Mouse (Mus musculus) forebrain, embryonic 11.5 days (tissue): ENCODE results near the gene Dll1. TPM values are rescaled to one million over a fixed set of nuclear protein-coding genes. Genes with fewer than 3 reads are reported as not detected.

Source experiments
- ATAC-seq: fragments of 200-750 bp; cut with Nextera tagmentation; replicated peaks from 2 replicates; pipeline ENCODE4 v1.8.0; 2017; ENCODE audit warnings: moderate TSS enrichment; ENCODE audit not compliant: low FRiP score
- DNase-seq: peaks from one replicate; pipeline ENCODE4 v3.0.0-alpha.2; 2017; ENCODE audit warnings: low spot score
- H3K27ac ChIP-seq: fragments of 300-500 bp; sonication (generic); 2 replicates; pipeline ENCODE4 v1.5.1; 2014; ENCODE audit warnings: low read depth, low read length
- H3K27me3 ChIP-seq: fragments of 300-500 bp; sonication (generic); 2 replicates; pipeline ENCODE4 v1.6.1; 2014; ENCODE audit warnings: mild to moderate bottlenecking, low read length, mixed read lengths; ENCODE audit not compliant: control insufficient read depth, insufficient read depth
- H3K36me3 ChIP-seq: fragments of 300-500 bp; sonication (generic); 2 replicates; pipeline ENCODE4 v1.6.1; 2014; ENCODE audit warnings: mild to moderate bottlenecking, low read length, moderate library complexity, mixed read lengths; ENCODE audit not compliant: control insufficient read depth, insufficient read depth
- H3K4me1 ChIP-seq: fragments of 300-500 bp; sonication (generic); replicated peaks from 2 replicates; pipeline ENCODE4 v1.6.1; 2014; ENCODE audit warnings: low read length, mixed read lengths; ENCODE audit not compliant: control insufficient read depth, insufficient read depth
- H3K4me2 ChIP-seq: fragments of 300-500 bp; sonication (generic); 2 replicates; pipeline ENCODE4 v1.6.1; 2014; ENCODE audit warnings: low read depth, mild to moderate bottlenecking, low read length, moderate library complexity, mixed read lengths; ENCODE audit not compliant: severe bottlenecking
- H3K4me3 ChIP-seq: fragments of 300-500 bp; sonication (generic); 2 replicates; pipeline ENCODE4 v1.5.1; 2014; ENCODE audit warnings: low read depth, low read length
- H3K9ac ChIP-seq: fragments of 300-500 bp; sonication (generic); 2 replicates; pipeline ENCODE4 v1.6.1; 2014; ENCODE audit warnings: low read length
- H3K9me3 ChIP-seq: fragments of 300-500 bp; sonication (generic); 2 replicates; pipeline ENCODE4 v1.6.1; 2016; ENCODE audit warnings: low read length, mixed read lengths; ENCODE audit not compliant: control insufficient read depth
- WGBS: fragments of 180-500 bp; shearing (Covaris S2); extraction: QIAGEN DNeasy Blood & Tissue Kit; methylation state at CpG from one replicate; pipeline ENCODE4 v1.1.7; 2014; 5-methylcytosine and 5-hydroxymethylcytosine counted together
- polyA plus RNA-seq: library from polyadenylated mRNA; unstranded; fragments of >200 nt; fragmentation: Nextera tagmentation; extraction: Ambion mirVana; gene quantifications from 2 replicates; pipeline ENCODE4 v1.2.1, GENCODE M21; 2014

The Dll1 gene
- polyA plus RNA-seq, 1 experiment from 2014 or later, result 97.4 TPM

DNA sequence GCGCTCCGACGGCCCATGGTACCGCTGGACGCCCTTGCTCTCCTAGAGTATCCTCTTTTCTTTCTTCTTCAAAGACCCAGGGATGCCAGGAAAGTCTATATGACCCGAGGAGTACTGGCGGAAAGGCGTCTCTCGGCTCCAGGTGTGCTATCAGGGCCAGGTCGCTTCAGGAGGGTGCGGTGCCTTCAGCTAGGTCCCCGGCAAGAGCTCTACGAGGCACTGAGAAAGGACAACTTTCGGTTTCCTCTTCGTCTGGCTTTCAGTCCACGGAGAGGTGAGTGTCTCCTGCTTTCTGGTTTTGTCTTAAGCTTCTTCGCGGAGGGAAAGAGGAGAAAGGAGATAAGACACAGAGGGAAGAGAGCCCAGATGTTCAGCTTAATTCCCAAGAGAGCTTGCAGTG, 1.4 kb downstream of the Dll1 start:
- peak overlapping the region; percentile 63 for H3K4me3 ChIP-seq
- H3K9me3 ChIP-seq, result no peaks in the 10 kb centered on the region
- peak overlapping the region; percentile 73 for H3K9ac ChIP-seq
- peaks cover 2% of the 10 kb centered on the region; the same call in 1 of the 2 replicates for H3K27me3 ChIP-seq
- under 1% methylated on average over 18 of the region's 18 CpGs for WGBS
- peak overlapping the region; percentile 89 for H3K27ac ChIP-seq
- peaks cover 43% of the 10 kb centered on the region for H3K4me1 ChIP-seq
- ATAC-seq, result no peak
- peaks cover 8% of the 10 kb centered on the region; the same call in 1 of the 2 replicates for H3K36me3 ChIP-seq
- DNase-seq, result no peak
- H3K4me2 ChIP-seq, result peak overlapping the region; percentile 62

DNA sequence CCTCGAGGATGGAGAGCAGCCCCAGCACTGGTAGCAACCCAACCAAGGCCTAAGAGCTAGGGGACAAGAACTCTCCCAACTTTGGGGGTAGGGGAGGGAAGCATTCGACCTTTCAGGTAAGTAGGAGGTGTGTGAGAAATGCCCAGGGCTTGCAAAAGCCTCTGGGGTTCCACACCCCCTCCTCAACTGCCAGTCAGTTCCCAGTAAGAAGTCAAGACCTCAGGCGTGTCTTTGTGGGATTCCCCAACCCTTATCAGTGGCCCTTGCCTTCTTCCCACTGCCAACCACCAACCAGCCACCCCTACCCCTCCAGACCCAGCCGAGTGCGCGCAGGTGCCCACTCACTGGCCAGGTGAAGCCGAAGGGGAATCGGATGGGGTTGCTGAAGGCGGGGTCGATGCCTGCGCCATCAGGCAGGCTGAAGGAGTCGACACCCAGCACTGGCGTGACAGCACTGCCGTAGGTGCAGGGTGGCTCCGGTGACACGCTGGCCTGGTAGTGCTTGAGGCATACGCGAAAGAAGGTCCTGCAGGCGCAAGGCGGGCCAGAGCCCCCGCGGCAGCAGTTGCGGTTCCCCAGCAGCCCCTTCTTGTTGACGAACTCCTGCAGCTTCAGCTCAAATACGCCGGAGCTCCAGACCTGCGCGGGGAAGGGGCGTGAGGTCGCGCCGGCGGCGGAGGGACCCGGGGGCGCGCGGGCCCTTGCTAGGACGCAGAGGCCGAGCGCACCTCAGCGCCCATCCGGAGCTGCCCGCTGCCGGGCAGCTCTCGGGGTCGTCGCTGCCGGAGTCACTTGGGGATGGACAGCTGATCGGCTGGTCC, 2.1 kb downstream of the Dll1 start:
- Histone ChIP-seq H3K9ac (peak overlapping the region; percentile 73), H3K4me1 (peaks cover 37% of the 10 kb centered on the region), H3K27ac (peak overlapping the region; percentile 89), H3K36me3 (peaks cover 12% of the 10 kb centered on the region; the same call in 1 of the 2 replicates), H3K4me3 (peak overlapping the region; percentile 63), H3K27me3 (peaks cover 2% of the 10 kb centered on the region; the same call in 1 of the 2 replicates), H3K4me2 (peak overlapping the region; percentile 62), H3K9me3 (no peaks in the 10 kb centered on the region)
- under 1% methylated on average over 48 of the region's 50 CpGs for WGBS
- DNase-seq, result peak; percentile 70
- ATAC-seq, result no peak

DNA sequence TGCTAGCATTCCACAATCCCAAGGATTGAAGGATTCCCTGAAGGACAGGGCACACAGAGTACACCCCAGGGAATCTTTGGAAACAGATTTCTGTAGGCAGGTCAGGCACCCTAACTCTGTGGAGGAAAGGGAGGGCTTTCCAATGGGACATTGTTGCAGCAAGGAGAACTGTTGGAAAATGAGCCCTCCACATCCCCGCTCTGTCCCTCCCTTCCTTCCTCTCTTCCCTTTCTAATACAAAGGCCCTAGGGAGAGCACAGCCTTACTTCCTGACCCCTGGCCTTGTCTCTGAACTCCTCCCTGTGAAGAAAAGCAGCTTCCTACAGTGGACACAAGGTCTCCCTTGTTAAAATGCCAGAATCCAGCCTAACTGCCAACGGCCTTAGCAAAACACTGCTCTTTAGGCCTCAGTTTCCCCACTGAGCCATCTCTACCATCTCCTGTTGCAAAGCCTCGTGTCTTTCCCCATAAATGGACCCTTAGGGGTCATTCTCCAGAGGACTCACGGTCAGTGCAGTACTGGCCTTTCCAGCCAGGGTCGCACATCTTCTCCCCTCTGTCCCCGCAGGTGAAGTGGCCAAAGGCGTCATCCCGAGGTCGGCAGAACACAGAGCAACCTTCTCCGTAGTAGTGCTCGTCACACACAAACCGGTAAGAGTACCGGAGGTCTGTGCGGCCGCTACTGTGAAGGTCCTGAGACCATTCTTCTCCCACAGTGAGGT, 3.6 kb downstream of the Dll1 start:
- H3K27me3 ChIP-seq, result peaks cover 2% of the 10 kb centered on the region; the same call in 1 of the 2 replicates
- H3K4me2 ChIP-seq, result peak overlapping the region; percentile 62
- peak overlapping the region; percentile 65; the same call in 1 of the 2 replicates for H3K27ac ChIP-seq
- H3K4me1 ChIP-seq, result peaks cover 31% of the 10 kb centered on the region
- no peaks in the 10 kb centered on the region for H3K9me3 ChIP-seq
- H3K9ac ChIP-seq, result peak overlapping the region; percentile 73
- H3K4me3 ChIP-seq, result peak overlapping the region; percentile 63
- peaks cover 27% of the 10 kb centered on the region; the same call in 1 of the 2 replicates for H3K36me3 ChIP-seq
- ATAC-seq (no peak), DNase-seq (no peak)
- 51% methylated on average over 15 of the region's 15 CpGs for WGBS

DNA sequence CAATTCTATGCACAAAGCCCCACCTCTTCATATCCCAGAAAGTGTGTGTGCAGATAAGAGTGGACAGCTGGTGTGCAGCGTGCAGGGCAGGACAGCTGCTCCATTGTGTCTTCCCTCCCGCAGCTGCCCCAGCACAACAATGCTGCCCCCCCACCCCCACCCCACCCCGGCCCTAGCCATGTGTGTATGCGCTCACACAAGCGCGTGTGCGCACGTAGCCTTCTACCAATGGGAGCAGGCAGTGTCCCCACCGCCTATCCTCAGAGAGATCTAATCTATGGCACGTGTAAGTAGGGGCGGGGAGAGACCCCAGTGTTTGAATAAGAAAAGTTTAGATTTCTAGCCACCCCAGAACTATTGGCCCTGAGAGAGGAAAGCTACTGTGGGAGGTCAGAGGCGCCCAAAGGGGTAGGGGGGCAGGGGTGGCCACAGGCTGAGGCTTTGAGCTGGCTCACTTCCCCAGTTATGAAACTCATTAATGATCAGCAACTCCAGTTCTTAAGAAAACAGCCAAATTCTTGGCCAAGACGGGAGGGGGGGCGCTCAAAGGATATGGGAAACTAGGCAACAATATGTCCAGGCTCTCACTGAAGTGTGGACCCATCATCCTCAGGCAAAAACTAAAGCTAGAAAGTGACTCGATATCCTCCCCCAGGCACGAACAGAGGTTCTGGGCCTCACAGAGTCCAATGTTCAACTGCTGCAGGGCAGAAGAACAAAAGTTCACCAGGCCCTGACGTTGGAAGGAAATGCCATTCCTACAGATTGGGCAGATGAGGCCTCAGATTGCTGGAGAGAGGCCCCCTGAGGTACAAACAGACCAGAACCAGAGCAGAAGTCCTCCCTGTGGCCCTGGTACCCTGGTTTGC, 4.5 kb downstream of the Dll1 start:
- Histone ChIP-seq H3K27ac (peak overlapping the region; percentile 65; the same call in 1 of the 2 replicates), H3K9ac (peak overlapping the region; percentile 73), H3K4me2 (peak overlapping the region; percentile 62), H3K36me3 (peaks cover 33% of the 10 kb centered on the region), H3K4me3 (peak overlapping the region; percentile 63), H3K27me3 (peaks cover 2% of the 10 kb centered on the region; the same call in 1 of the 2 replicates), H3K9me3 (no peaks in the 10 kb centered on the region), H3K4me1 (peaks cover 22% of the 10 kb centered on the region)
- 25% methylated on average over 17 of the region's 17 CpGs for WGBS
- DNase-seq (peak; percentile 77), ATAC-seq (peak; percentile 49)

DNA sequence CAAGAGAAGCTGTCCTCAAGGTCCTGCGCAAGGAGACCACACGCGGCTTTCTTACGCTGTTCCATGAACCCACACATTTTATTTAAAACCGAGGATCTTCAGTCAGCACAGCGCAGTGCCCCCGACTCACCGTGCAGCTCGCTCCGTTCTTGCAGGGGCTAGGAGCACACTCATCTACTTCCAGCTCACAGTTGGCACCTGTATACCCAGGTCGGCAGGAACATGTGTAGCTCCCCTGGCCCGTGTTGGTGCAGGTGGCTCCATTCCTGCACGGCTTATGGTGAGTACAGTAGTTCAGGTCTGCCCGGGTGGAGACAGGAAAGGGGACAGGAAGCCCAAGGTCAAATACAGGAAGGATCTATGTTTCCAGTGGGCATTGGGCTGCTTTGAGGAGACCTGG, 6.3 kb downstream of the Dll1 start:
- no peaks in the 10 kb centered on the region for H3K9me3 ChIP-seq
- no peak overlapping the region for H3K27ac ChIP-seq
- H3K4me2 ChIP-seq, result peak overlapping the region; percentile 32
- H3K36me3 ChIP-seq, result peaks cover 33% of the 10 kb centered on the region
- no peak for ATAC-seq
- peaks cover 19% of the 10 kb centered on the region for H3K4me1 ChIP-seq
- DNase-seq, result no peak
- peak overlapping the region; percentile 63 for H3K4me3 ChIP-seq
- no peak overlapping the region; the same call in 1 of the 2 replicates for H3K9ac ChIP-seq
- 96% methylated on average over 14 of the region's 14 CpGs for WGBS
- peaks cover 2% of the 10 kb centered on the region; the same call in 1 of the 2 replicates for H3K27me3 ChIP-seq

DNA sequence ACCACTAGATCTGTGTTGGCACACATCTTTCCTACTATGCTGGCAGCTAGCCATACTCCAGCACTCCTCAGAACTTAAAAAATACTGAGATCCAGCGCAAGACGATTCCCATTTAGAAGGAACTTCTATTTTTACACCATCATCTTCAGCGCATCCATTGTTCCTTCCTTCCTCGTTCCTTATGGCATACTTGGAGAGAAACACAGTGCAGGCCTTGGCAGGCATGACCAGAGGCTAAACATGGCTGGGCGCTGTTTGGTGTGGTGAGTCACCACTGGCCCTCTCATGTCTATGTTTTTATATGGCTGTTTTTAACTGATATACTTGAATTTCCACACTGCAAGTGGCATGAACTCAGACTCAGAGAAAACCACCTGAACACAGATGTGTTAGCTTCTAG, 11.0 kb downstream of the Dll1 start:
- Histone ChIP-seq H3K4me2 (no peak overlapping the region), H3K27ac (no peak overlapping the region), H3K4me3 (no peak overlapping the region), H3K36me3 (peaks cover 29% of the 10 kb centered on the region), H3K27me3 (no peaks in the 10 kb centered on the region), H3K4me1 (0 out of 2 replicates have a peak, but pooled peaks cover under 1% of the 10 kb centered on the region), H3K9ac (no peak overlapping the region), H3K9me3 (no peaks in the 10 kb centered on the region)
- ATAC-seq (no peak), DNase-seq (no peak)
- WGBS, result 91% methylated on average over 5 of the region's 5 CpGs

DNA sequence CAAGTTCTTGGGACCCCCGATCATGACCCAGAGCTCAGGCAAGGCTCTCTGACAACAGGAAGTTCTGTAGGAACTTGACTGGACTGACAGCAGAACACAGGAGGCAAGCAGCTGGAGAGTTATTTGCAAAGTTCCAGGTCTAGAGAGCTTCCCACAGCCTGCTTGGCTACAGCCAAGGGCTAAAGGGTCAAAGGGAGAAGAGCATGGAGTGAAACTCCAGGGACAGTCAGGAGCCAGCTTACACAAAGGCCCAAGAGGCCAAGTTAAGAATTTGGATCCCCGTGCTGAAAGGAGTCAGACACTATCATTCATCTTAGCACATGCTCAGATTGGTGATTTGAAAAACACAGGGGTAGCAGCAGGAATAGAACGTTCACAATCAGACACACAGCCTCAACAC, 13.0 kb downstream of the Dll1 start:
- DNase-seq, result peak; percentile 39
- Histone ChIP-seq H3K9ac (no peak overlapping the region), H3K27me3 (no peaks in the 10 kb centered on the region), H3K4me2 (no peak overlapping the region), H3K36me3 (peaks cover 12% of the 10 kb centered on the region), H3K4me1 (no peaks in the 10 kb centered on the region), H3K27ac (no peak overlapping the region), H3K4me3 (no peak overlapping the region), H3K9me3 (no peaks in the 10 kb centered on the region)
- ATAC-seq, result no peak
- 87% methylated on average over 3 of the region's 3 CpGs for WGBS

DNA sequence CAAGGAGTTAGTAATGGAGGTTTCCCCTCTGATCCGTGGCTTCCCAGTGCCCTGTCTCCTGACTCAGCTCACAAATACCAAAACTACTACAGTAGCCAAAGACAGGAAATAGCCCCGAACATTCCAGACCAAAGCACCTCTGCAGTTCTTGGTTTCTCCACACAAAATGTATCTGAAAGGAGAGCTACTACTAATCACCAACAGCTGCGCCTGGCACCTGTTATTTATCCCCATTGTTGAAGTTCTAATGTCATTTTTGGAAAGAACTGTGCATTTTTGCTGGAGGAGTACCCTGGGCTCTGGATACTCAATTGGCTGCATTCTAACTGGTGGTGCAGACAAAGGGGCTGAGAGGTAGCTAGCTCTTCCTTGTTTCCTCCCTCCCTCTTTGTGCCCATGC, 19.6 kb downstream of the Dll1 start:
- Histone ChIP-seq H3K27ac (no peak overlapping the region), H3K4me1 (no peaks in the 10 kb centered on the region), H3K9me3 (no peaks in the 10 kb centered on the region), H3K4me3 (no peak overlapping the region), H3K36me3 (no peaks in the 10 kb centered on the region), H3K27me3 (no peaks in the 10 kb centered on the region), H3K9ac (no peak overlapping the region), H3K4me2 (no peak overlapping the region)
- DNase-seq, result peak; percentile 30
- 77% methylated on average over 3 of the region's 3 CpGs for WGBS
- no peak for ATAC-seq
